Mouse (Mus musculus) T-helper 17 cell (primary cell): ENCODE results near the gene Tspyl2.
"Not testable (repeated sequence)": the region's sequence is repeated elsewhere in the genome, so short reads cannot be mapped to it uniquely, and the experiment has no call there.

Experiments used
- in situ Hi-C, 2 experiments: fragments of 300-600 bp; cut with MboI, MseI; formaldehyde crosslinking; loops; 1 replicate in 1 of 2; 2 replicates in 1 of 2; pipeline ENCODE4 v1.15.1; 2025; ENCODE audit warnings: high pct_unique_total_duplicates in 2 of 2

Tspyl2 gene

GRCm38 (mm10) chrX:152342358-152342901 is at the start of gene Tspyl2:
Tspyl2 (minus strand) TSS chrX:152342425.
- in situ Hi-C loops, result loop anchor here (10.0 kb wide), 2 partner anchors 338 to 968 kb away; partner anchors contain the start of gene Hsd17b10 (in 1 of the 2)

- in situ Hi-C loops, result no loop called here
Observed at GRCm38 (mm10) chrX:152368397-152369273, 26.4 kb upstream of the Tspyl2 start, which contains the start of gene Gpr173. Gpr173 (minus strand) TSS chrX:152368704.

- in situ Hi-C loops, result no loop called here
Observed at GRCm38 (mm10) chrX:152368054-152368396, 25.8 kb upstream of the Tspyl2 start.

- in situ Hi-C loops, result no loop called here
Observed at GRCm38 (mm10) chrX:152366418-152366817, 24.2 kb upstream of the Tspyl2 start.

- in situ Hi-C loops, result no loop called here
Observed at GRCm38 (mm10) chrX:152352553-152353153, 10.4 kb upstream of the Tspyl2 start.

GRCm38 (mm10) chrX:152347041-152347440 is 4.8 kb upstream of the Tspyl2 start:
- in situ Hi-C loops, result loop anchor here (10.0 kb wide), 2 partner anchors 342 to 972 kb away; partner anchors contain the start of gene Hsd17b10 (in 1 of the 2)

- in situ Hi-C loops, result loop anchor here (10.0 kb wide), 2 partner anchors 342 to 972 kb away; partner anchors contain the start of gene Hsd17b10 (in 1 of the 2)
Observed at GRCm38 (mm10) chrX:152346587-152346986, 4.4 kb upstream of the Tspyl2 start.

- in situ Hi-C loops, result loop anchor here (10.0 kb wide), 2 partner anchors 338 to 968 kb away; partner anchors contain the start of gene Hsd17b10 (in 1 of the 2)
Observed at GRCm38 (mm10) chrX:152342903-152343302, 678 bp upstream of the Tspyl2 start.

GRCm38 (mm10) chrX:152341496-152341895 is 729 bp downstream of the Tspyl2 start:
- in situ Hi-C loops, result loop anchor here (10.0 kb wide), 2 partner anchors 337 to 967 kb away; partner anchors contain the start of gene Hsd17b10 (in 1 of the 2)

- in situ Hi-C loops, result no loop called here
Observed at GRCm38 (mm10) chrX:152336546-152337332, 5.5 kb downstream of the Tspyl2 start.

- in situ Hi-C loops, result not testable (repeated sequence)
Observed at GRCm38 (mm10) chrX:152336123-152336522, 6.1 kb downstream of the Tspyl2 start.

GRCm38 (mm10) chrX:152329400-152329799 is 12.8 kb downstream of the Tspyl2 start:
- in situ Hi-C loops, result not testable (repeated sequence)

- in situ Hi-C loops, result no loop called here
Observed at GRCm38 (mm10) chrX:152327689-152328052, 14.6 kb downstream of the Tspyl2 start.

GRCm38 (mm10) chrX:152326996-152327688 is 15.1 kb downstream of the Tspyl2 start, which contains the start of gene Kantr:
Kantr (minus strand) TSS chrX:152327495.
- in situ Hi-C loops, result no loop called here

GRCm38 (mm10) chrX:152323584-152323983 is 18.6 kb downstream of the Tspyl2 start:
- in situ Hi-C loops, result no loop called here

- in situ Hi-C loops, result no loop called here
Observed at GRCm38 (mm10) chrX:152322776-152323175, 19.4 kb downstream of the Tspyl2 start.

- in situ Hi-C loops, result no loop called here
Observed at GRCm38 (mm10) chrX:152320535-152320934, 21.7 kb downstream of the Tspyl2 start.

GRCm38 (mm10) chrX:152307942-152308341 is 34.3 kb downstream of the Tspyl2 start:
- in situ Hi-C loops, result loop anchor here in 1 of 2 experiments (5.0 kb wide), 1 partner anchor 66 kb away; no protein-coding TSS in a partner anchor

- in situ Hi-C loops, result loop anchor here in 1 of 2 experiments (5.0 kb wide), 1 partner anchor 65 kb away; no protein-coding TSS in a partner anchor
Observed at GRCm38 (mm10) chrX:152307371-152307770, 34.9 kb downstream of the Tspyl2 start.

- in situ Hi-C loops, result loop anchor here in 1 of 2 experiments (5.0 kb wide), 1 partner anchor 64 kb away; no protein-coding TSS in a partner anchor
Observed at GRCm38 (mm10) chrX:152306224-152306623, 36.0 kb downstream of the Tspyl2 start.
